Mouse (Mus musculus): ENCODE data around the gene Kcnma1.

DNA sequence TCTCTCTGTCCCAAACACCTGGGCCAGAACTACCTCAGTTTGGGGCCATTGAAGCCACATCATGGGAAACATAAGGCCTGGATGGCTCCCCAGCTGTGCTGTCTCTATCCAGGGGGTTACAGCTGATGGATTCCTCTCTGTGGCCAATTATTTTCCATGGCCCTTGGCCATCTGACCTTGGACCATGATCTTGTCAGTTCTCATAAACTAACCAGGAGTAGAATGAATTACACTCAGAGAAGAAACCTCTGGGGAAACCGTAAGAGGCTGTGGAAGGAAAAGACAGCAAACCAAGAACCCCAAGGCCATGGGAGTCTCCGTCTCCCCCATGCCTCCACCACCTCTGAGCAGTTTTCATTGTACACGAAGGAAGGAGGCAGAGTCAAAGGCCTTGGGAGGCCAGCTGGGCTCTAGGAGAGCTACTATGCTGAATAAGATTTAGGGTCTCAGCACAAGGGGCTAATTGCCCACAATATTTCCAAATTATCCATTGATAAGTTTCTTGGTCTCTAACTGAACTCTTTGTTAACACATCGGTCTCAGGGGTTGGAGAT lies 491.6 kb downstream of the Kcnma1 start:
- TF ChIP-seq POLR2A (IDR thresholded peaks at IDR 0.05; ENCODE audit: control insufficient read depth, low read depth, low read length) (no peak), CTCF (IDR thresholded peaks at IDR 0.05; ENCODE audit: control insufficient read depth, insufficient read depth, insufficient replicate concordance, low read depth, low read length) (no peak)

Measured in testis, adult 2 months (tissue).